Mouse (Mus musculus): ENCODE data around the gene Chst8. TPM values are rescaled to one million over a fixed set of nuclear protein-coding genes. Genes with fewer than 3 reads are reported as not detected.

The Chst8 gene
- polyA plus RNA-seq, 1 experiment from 2014 or later = 15.9 TPM

GRCm38 (mm10) chr7:34798441-34799403 lies 13.8 kb downstream of the Chst8 start:
- WGBS = 10% methylated on average over 11 of the region's 11 CpGs
- no peak overlapping the region; the same call in 1 of the 2 replicates for H3K9ac ChIP-seq
- peaks cover 36% of the 10 kb centered on the region for H3K4me1 ChIP-seq
- no peaks in the 10 kb centered on the region for H3K9me3 ChIP-seq
- peak; percentile 47; the same call in 1 of the 2 replicates for ATAC-seq (ENCODE audit: low FRiP score)
- no peaks in the 10 kb centered on the region for H3K36me3 ChIP-seq (replicated peaks)
- H3K27me3 ChIP-seq = 0 out of 2 replicates have a peak, but pooled peaks cover 8% of the 10 kb centered on the region
- peak overlapping the region; percentile 34 for H3K4me2 ChIP-seq
- H3K4me3 ChIP-seq (replicated peaks) = no peak overlapping the region
- peak overlapping the region; percentile 71 for H3K27ac ChIP-seq

GRCm38 (mm10) chr7:34798039-34798438 lies 14.5 kb downstream of the Chst8 start:
- H3K36me3 ChIP-seq (replicated peaks) = no peaks in the 10 kb centered on the region
- no peak overlapping the region for H3K4me3 ChIP-seq (replicated peaks)
- WGBS = 6% methylated on average over 12 of the region's 12 CpGs
- 0 out of 2 replicates have a peak, but pooled peaks have one; percentile 34 for ATAC-seq (ENCODE audit: low FRiP score)
- H3K27me3 ChIP-seq = 0 out of 2 replicates have a peak, but pooled peaks cover 8% of the 10 kb centered on the region
- H3K9me3 ChIP-seq = no peaks in the 10 kb centered on the region
- H3K4me2 ChIP-seq = peak overlapping the region; percentile 34
- H3K9ac ChIP-seq = no peak overlapping the region; the same call in 1 of the 2 replicates
- H3K4me1 ChIP-seq = peaks cover 36% of the 10 kb centered on the region
- peak overlapping the region; percentile 71 for H3K27ac ChIP-seq

- Histone ChIP-seq H3K4me3 (replicated peaks) (no peak overlapping the region), H3K27me3 (no peaks in the 10 kb centered on the region), H3K9me3 (no peaks in the 10 kb centered on the region), H3K36me3 (replicated peaks) (no peaks in the 10 kb centered on the region), H3K27ac (no peak overlapping the region), H3K9ac (no peak overlapping the region), H3K4me2 (no peak overlapping the region), H3K4me1 (no peaks in the 10 kb centered on the region)
- WGBS = 78% methylated on average over 7 of the region's 7 CpGs
- ATAC-seq (ENCODE audit: low FRiP score) = no peak
Observed at GRCm38 (mm10) chr7:34790459-34790858, 22.1 kb downstream of the Chst8 start.

GRCm38 (mm10) chr7:34787171-34787570 lies 25.3 kb downstream of the Chst8 start:
- H3K4me2 ChIP-seq = no peak overlapping the region
- ATAC-seq (ENCODE audit: low FRiP score) = no peak
- H3K4me1 ChIP-seq = peaks cover 9% of the 10 kb centered on the region; the same call in 1 of the 2 replicates
- H3K27me3 ChIP-seq = no peaks in the 10 kb centered on the region
- H3K36me3 ChIP-seq (replicated peaks) = no peaks in the 10 kb centered on the region
- no peak overlapping the region for H3K4me3 ChIP-seq (replicated peaks)
- H3K9ac ChIP-seq = no peak overlapping the region
- H3K27ac ChIP-seq = no peak overlapping the region
- H3K9me3 ChIP-seq = no peaks in the 10 kb centered on the region

GRCm38 (mm10) chr7:34785052-34785451 lies 27.5 kb downstream of the Chst8 start:
- Histone ChIP-seq H3K9ac (no peak overlapping the region), H3K9me3 (no peaks in the 10 kb centered on the region), H3K36me3 (replicated peaks) (no peaks in the 10 kb centered on the region), H3K4me2 (no peak overlapping the region), H3K27ac (no peak overlapping the region), H3K4me3 (replicated peaks) (no peak overlapping the region), H3K27me3 (no peaks in the 10 kb centered on the region), H3K4me1 (peaks cover 9% of the 10 kb centered on the region; the same call in 1 of the 2 replicates)
- 66% methylated on average over 6 of the region's 6 CpGs for WGBS
- ATAC-seq (ENCODE audit: low FRiP score) = no peak

- no peak overlapping the region for H3K27ac ChIP-seq
- H3K4me2 ChIP-seq = no peak overlapping the region
- no peak for ATAC-seq (ENCODE audit: low FRiP score)
- no peaks in the 10 kb centered on the region for H3K9me3 ChIP-seq
- H3K4me3 ChIP-seq (replicated peaks) = no peak overlapping the region
- H3K27me3 ChIP-seq = no peaks in the 10 kb centered on the region
- WGBS = 76% methylated on average over 9 of the region's 9 CpGs
- peaks cover 9% of the 10 kb centered on the region; the same call in 1 of the 2 replicates for H3K4me1 ChIP-seq
- no peaks in the 10 kb centered on the region for H3K36me3 ChIP-seq (replicated peaks)
- H3K9ac ChIP-seq = no peak overlapping the region
Observed at GRCm38 (mm10) chr7:34784469-34784868, 28.0 kb downstream of the Chst8 start.

- no peak for ATAC-seq (ENCODE audit: low FRiP score)
- Histone ChIP-seq H3K9me3 (no peaks in the 10 kb centered on the region), H3K9ac (no peak overlapping the region), H3K4me1 (peaks cover 18% of the 10 kb centered on the region; the same call in 1 of the 2 replicates), H3K27ac (no peak overlapping the region), H3K36me3 (replicated peaks) (no peaks in the 10 kb centered on the region), H3K4me2 (no peak overlapping the region), H3K27me3 (0 out of 2 replicates have a peak, but pooled peaks cover 5% of the 10 kb centered on the region), H3K4me3 (replicated peaks) (no peak overlapping the region)
Observed at GRCm38 (mm10) chr7:34781988-34782387, 30.5 kb downstream of the Chst8 start.

- Histone ChIP-seq H3K4me3 (replicated peaks) (no peak overlapping the region), H3K4me2 (no peak overlapping the region), H3K9ac (no peak overlapping the region), H3K4me1 (peaks cover 18% of the 10 kb centered on the region; the same call in 1 of the 2 replicates), H3K27me3 (0 out of 2 replicates have a peak, but pooled peaks cover 5% of the 10 kb centered on the region), H3K9me3 (no peaks in the 10 kb centered on the region), H3K27ac (no peak overlapping the region), H3K36me3 (replicated peaks) (no peaks in the 10 kb centered on the region)
- WGBS = 92% methylated on average over 2 of the region's 2 CpGs
- ATAC-seq (ENCODE audit: low FRiP score) = no peak
Observed at GRCm38 (mm10) chr7:34781217-34781616, 31.3 kb downstream of the Chst8 start.

- Histone ChIP-seq H3K4me3 (replicated peaks) (no peak overlapping the region), H3K4me2 (no peak overlapping the region), H3K9me3 (no peaks in the 10 kb centered on the region), H3K4me1 (peaks cover 35% of the 10 kb centered on the region), H3K9ac (no peak overlapping the region), H3K36me3 (replicated peaks) (no peaks in the 10 kb centered on the region), H3K27me3 (0 out of 2 replicates have a peak, but pooled peaks cover 5% of the 10 kb centered on the region), H3K27ac (0 out of 2 replicates have a peak overlapping the region, but pooled peaks have one; percentile 31)
- no peak for ATAC-seq (ENCODE audit: low FRiP score)
- WGBS = 11% methylated on average over 8 of the region's 9 CpGs
Observed at GRCm38 (mm10) chr7:34778426-34778825, 34.1 kb downstream of the Chst8 start.

- H3K27me3 ChIP-seq = 0 out of 2 replicates have a peak, but pooled peaks cover 5% of the 10 kb centered on the region
- H3K4me2 ChIP-seq = no peak overlapping the region
- peaks cover 42% of the 10 kb centered on the region for H3K4me1 ChIP-seq
- H3K4me3 ChIP-seq (replicated peaks) = no peak overlapping the region
- 0 out of 2 replicates have a peak overlapping the region, but pooled peaks have one; percentile 36 for H3K27ac ChIP-seq
- no peaks in the 10 kb centered on the region for H3K9me3 ChIP-seq
- H3K36me3 ChIP-seq (replicated peaks) = no peaks in the 10 kb centered on the region
- H3K9ac ChIP-seq = no peak overlapping the region
- WGBS = 52% methylated on average over 12 of the region's 12 CpGs
- ATAC-seq (ENCODE audit: low FRiP score) = peak; percentile 49; the same call in 1 of the 2 replicates
Observed at GRCm38 (mm10) chr7:34775659-34776058, 36.9 kb downstream of the Chst8 start.

- WGBS = 83% methylated on average over 4 of the region's 4 CpGs
- H3K36me3 ChIP-seq (replicated peaks) = no peaks in the 10 kb centered on the region
- H3K9ac ChIP-seq = no peak overlapping the region
- peaks cover 44% of the 10 kb centered on the region for H3K4me1 ChIP-seq
- H3K9me3 ChIP-seq = no peaks in the 10 kb centered on the region
- 0 out of 2 replicates have a peak overlapping the region, but pooled peaks have one; percentile 84 for H3K27ac ChIP-seq
- H3K27me3 ChIP-seq = 0 out of 2 replicates have a peak, but pooled peaks cover 5% of the 10 kb centered on the region
- H3K4me2 ChIP-seq = peak overlapping the region; percentile 19; the same call in 1 of the 2 replicates
- ATAC-seq (ENCODE audit: low FRiP score) = no peak
- no peak overlapping the region for H3K4me3 ChIP-seq (replicated peaks)
Observed at GRCm38 (mm10) chr7:34774947-34775346, 37.6 kb downstream of the Chst8 start.

- Histone ChIP-seq H3K27ac (peak overlapping the region; percentile 84), H3K27me3 (0 out of 2 replicates have a peak, but pooled peaks cover 5% of the 10 kb centered on the region), H3K4me2 (peak overlapping the region; percentile 19), H3K9ac (peak overlapping the region; percentile 13; the same call in 1 of the 2 replicates), H3K9me3 (no peaks in the 10 kb centered on the region), H3K4me1 (peaks cover 44% of the 10 kb centered on the region), H3K36me3 (replicated peaks) (no peaks in the 10 kb centered on the region), H3K4me3 (replicated peaks) (no peak overlapping the region)
- 39% methylated on average over 13 of the region's 13 CpGs for WGBS
- no peak for ATAC-seq (ENCODE audit: low FRiP score)
Observed at GRCm38 (mm10) chr7:34774020-34774419, 38.5 kb downstream of the Chst8 start.
